Mouse (Mus musculus) liver, adult 2 months (tissue): ENCODE results near the gene Mlip. TPM values are rescaled to one million over a fixed set of nuclear protein-coding genes. Genes with fewer than 3 reads are reported as not detected.

Source experiments
- DNase-seq: peaks from one replicate; pipeline ENCODE4 v3.0.0-alpha.2; 2011; ENCODE audit warnings: low read depth, low spot score; ENCODE audit errors: extremely low read depth
- H3K27ac ChIP-seq: fragments of 200-500 bp; replicated peaks from 2 replicates; pipeline ENCODE4 v1.5.1; 2012; ENCODE audit warnings: low read depth, mild to moderate bottlenecking, control low read depth, inconsistent platforms, low read length; ENCODE audit not compliant: insufficient read depth
- H3K27me3 ChIP-seq: fragments of 200-500 bp; 2 replicates; pipeline ENCODE4 v1.6.1; 2012; ENCODE audit warnings: mild to moderate bottlenecking, moderate library complexity, low read length, inconsistent platforms; ENCODE audit not compliant: control insufficient read depth, insufficient read depth
- H3K36me3 ChIP-seq: fragments of 200-500 bp; 2 replicates; pipeline ENCODE4 v1.6.1; 2012; ENCODE audit warnings: low read length, inconsistent platforms; ENCODE audit not compliant: control insufficient read depth, insufficient read depth
- H3K4me1 ChIP-seq: fragments of 200-500 bp; 2 replicates; pipeline ENCODE4 v1.6.1; 2011; ENCODE audit warnings: low read length; ENCODE audit not compliant: control insufficient read depth, insufficient read depth
- H3K4me3 ChIP-seq: fragments of 200-500 bp; 2 replicates; pipeline ENCODE4 v1.5.1; 2011; ENCODE audit warnings: low read depth, mild to moderate bottlenecking, control low read depth, low read length, moderate library complexity; ENCODE audit not compliant: insufficient read depth
- H3K79me2 ChIP-seq: fragments of 200-500 bp; 2 replicates; pipeline ENCODE4 v1.6.1; 2012; ENCODE audit warnings: inconsistent platforms, mild to moderate bottlenecking, low read length, moderate library complexity; ENCODE audit not compliant: control insufficient read depth, insufficient read depth
- H3K9ac ChIP-seq: fragments of 200-500 bp; 2 replicates; pipeline ENCODE4 v1.6.1; 2012; ENCODE audit warnings: low read depth, mild to moderate bottlenecking, control low read depth, inconsistent platforms, low read length
- CTCF ChIP-seq: fragments of 200-500 bp; IDR thresholded peaks from 2 replicates; pipeline ENCODE4 v1.5.1; 2011; ENCODE audit warnings: low read depth, low read length, control low read depth
- POLR2A ChIP-seq: fragments of 200-500 bp; IDR thresholded peaks from 2 replicates; pipeline ENCODE4 v1.6.1; 2011; ENCODE audit warnings: low read length, control low read depth; ENCODE audit not compliant: insufficient read depth; ENCODE audit errors: extremely low read depth
- WGBS: fragments of 180-500 bp; shearing (Covaris S2); methylation state at CpG from one replicate; pipeline ENCODE4 v1.1.7; 2018; 5-methylcytosine and 5-hydroxymethylcytosine counted together
- polyA plus RNA-seq: library from polyadenylated mRNA; depleted of rRNA; stranded (reverse); fragments of >200 nt; gene quantifications from 2 replicates; pipeline ENCODE4 v1.2.3, GENCODE M21; 2012
- total RNA-seq: library from RNA; depleted of rRNA; stranded (reverse); fragments of >200 nt; gene quantifications from 2 replicates; pipeline ENCODE4 v1.2.3, GENCODE M21; 2014

Mlip gene
- total and polyA plus RNA-seq, 2 experiments, result not detected

DNA sequence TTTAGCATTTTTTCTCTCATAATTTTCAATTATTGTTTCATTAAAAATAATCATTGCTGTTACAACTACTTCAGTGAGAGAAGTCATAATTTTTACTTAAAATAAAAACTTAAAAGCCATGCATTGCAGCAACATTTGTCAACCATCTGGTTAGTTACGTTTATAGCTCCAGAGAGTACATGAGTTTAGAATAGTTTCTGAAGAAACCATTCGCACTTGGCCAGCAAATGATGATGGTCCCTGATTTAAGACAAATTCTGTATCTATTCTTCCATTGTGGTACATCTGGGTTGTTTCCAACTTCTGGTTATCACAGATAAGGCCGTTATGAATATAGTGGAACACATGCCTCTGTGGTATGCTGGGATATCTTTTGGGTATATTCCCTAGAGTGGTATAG is 98.3 kb downstream of the Mlip start:
- Histone ChIP-seq H3K27me3 (no peaks in the 10 kb centered on the region), H3K4me3 (no peak overlapping the region), H3K4me1 (no peaks in the 10 kb centered on the region), H3K79me2 (no peaks in the 10 kb centered on the region), H3K36me3 (no peaks in the 10 kb centered on the region), H3K9ac (no peak overlapping the region), H3K27ac (no peak overlapping the region)
- no peak for TF ChIP-seq POLR2A
- no peak for TF ChIP-seq CTCF
- DNase-seq, result no peak
- 88% methylated on average over 3 of the region's 3 CpGs for WGBS

DNA sequence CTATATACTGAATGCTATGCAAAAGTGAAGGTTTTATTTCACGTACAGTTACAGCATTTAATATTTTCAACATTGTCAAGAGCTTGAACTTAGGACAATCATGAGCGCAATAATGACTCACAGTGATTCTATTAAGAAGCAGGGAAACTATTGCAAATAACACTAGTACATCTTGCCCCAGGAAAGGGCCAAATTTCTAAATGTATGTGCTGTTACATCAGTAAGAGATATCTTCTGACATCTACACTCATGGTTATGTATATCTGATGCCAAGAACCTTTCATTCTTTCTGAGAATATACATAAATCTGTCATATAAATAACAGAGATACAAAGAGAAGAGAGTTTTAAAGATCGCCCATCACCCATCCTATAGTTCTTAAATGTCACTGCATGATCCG is 100.0 kb downstream of the Mlip start:
- no peak for DNase-seq
- WGBS, result 83% methylated on average over 4 of the region's 4 CpGs
- Histone ChIP-seq H3K79me2 (no peaks in the 10 kb centered on the region), H3K27me3 (no peaks in the 10 kb centered on the region), H3K4me1 (no peaks in the 10 kb centered on the region), H3K36me3 (no peaks in the 10 kb centered on the region), H3K27ac (no peak overlapping the region), H3K4me3 (no peak overlapping the region), H3K9ac (no peak overlapping the region)
- no peak for TF ChIP-seq POLR2A
- no peak for TF ChIP-seq CTCF

DNA sequence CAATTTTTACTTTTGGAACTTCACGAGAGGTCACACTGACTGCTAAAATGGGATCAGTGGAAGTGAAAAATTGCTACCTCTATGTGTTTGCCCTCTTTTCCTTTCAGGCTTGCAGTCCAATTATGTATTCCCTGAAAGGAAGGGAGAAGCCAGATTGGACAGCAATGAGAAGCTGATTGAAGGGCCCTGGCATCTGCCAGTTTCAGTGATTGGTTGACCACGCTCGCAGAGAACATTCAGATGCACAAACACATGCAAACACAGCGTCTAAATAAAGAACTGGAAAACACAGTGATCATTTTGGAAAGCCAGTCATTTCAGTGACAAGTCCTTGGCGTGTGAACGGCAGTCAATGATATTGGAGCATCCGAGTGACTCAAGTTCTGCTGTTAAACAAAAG is 100.6 kb downstream of the Mlip start:
- Histone ChIP-seq H3K27ac (no peak overlapping the region), H3K79me2 (no peaks in the 10 kb centered on the region), H3K36me3 (no peaks in the 10 kb centered on the region), H3K4me3 (no peak overlapping the region), H3K4me1 (no peaks in the 10 kb centered on the region), H3K9ac (no peak overlapping the region), H3K27me3 (no peaks in the 10 kb centered on the region)
- no peak for DNase-seq
- 81% methylated on average over 7 of the region's 7 CpGs for WGBS
- TF ChIP-seq CTCF (no peak), POLR2A (no peak)

DNA sequence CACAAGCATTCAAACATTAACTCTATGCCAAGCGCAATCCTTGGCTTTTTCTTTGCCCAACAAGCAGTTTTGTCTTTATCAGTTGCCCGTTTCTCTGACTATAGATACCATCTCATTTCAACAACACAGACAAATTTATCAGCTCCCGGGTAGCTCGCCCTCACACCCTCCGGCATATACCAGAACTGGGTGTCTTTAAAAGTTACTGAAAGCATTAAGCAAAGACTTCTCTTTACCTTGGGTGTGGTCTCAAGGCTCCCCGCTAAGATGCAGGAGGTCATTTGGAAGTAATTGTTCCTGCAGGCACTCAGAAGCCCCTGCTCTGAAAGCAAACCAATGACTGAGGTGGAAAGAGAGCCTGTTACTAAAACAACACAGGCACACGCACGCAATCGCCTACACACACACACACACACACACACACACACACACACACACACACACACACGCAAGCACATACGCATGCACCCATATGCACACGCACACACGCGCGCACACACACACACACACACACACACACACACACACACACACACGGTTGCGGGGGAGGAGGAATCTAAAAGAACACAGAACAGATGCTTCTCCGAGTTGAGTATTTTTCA is 101.2 kb downstream of the Mlip start:
- no peaks in the 10 kb centered on the region for H3K36me3 ChIP-seq
- no peaks in the 10 kb centered on the region for H3K4me1 ChIP-seq
- H3K27ac ChIP-seq, result no peak overlapping the region
- no peak for TF ChIP-seq CTCF
- TF ChIP-seq POLR2A, result no peak
- no peaks in the 10 kb centered on the region for H3K79me2 ChIP-seq
- DNase-seq, result no peak
- no peak overlapping the region for H3K9ac ChIP-seq
- no peak overlapping the region for H3K4me3 ChIP-seq
- no peaks in the 10 kb centered on the region for H3K27me3 ChIP-seq
- WGBS, result 75% methylated on average over 17 of the region's 18 CpGs

DNA sequence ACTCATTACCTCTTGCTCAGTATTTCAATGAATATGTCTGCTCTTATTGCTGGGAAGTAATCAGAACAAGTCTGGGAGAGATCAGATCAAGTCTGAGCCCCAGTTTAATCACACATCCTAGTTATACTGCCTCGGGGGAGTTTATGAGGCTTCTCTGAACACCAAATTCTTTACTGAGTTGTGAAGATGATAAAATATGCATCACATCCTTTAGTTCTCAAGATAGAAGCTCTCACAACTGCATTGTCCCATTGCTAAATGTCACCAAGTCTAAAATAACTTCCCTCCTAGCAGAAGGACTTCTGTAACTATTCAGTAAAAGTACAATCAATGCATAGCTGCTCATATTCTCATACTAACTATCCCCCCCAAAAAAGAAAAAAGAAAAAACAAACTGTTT is 154.5 kb downstream of the Mlip start:
- Histone ChIP-seq H3K27ac (no peak overlapping the region), H3K79me2 (no peaks in the 10 kb centered on the region), H3K36me3 (no peaks in the 10 kb centered on the region), H3K4me3 (no peak overlapping the region), H3K27me3 (no peaks in the 10 kb centered on the region), H3K4me1 (no peaks in the 10 kb centered on the region), H3K9ac (no peak overlapping the region)
- 63% methylated on average over 1 of the region's 1 CpGs for WGBS
- TF ChIP-seq POLR2A (no peak), CTCF (no peak)
- no peak for DNase-seq

DNA sequence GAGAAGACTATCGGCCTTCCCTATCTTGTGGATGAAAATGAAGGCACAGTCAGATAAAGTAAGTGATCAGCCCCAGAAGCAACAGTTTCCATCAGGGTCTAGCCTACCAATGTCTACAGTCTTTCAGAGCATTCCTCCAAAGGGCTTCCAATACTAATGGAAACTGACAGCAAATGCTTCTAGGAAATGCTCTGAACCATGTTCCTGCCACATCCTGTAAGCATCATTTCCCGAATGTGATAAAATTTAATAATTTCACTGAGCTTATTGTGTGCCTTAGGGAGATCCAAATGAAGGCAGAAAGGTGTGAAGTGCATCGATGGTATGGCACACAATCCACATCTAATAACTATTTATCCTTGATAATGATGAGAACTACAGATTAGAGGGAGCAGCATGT is 173.3 kb downstream of the Mlip start:
- Histone ChIP-seq H3K9ac (no peak overlapping the region), H3K79me2 (no peaks in the 10 kb centered on the region), H3K4me3 (no peak overlapping the region), H3K27me3 (no peaks in the 10 kb centered on the region), H3K4me1 (no peaks in the 10 kb centered on the region), H3K27ac (no peak overlapping the region), H3K36me3 (no peaks in the 10 kb centered on the region)
- TF ChIP-seq POLR2A (no peak), CTCF (no peak)
- WGBS, result 83% methylated on average over 3 of the region's 3 CpGs
- DNase-seq, result no peak
